20 mouse cellular contexts compared by ENCODE assay signal in the genomic region with DNA sequence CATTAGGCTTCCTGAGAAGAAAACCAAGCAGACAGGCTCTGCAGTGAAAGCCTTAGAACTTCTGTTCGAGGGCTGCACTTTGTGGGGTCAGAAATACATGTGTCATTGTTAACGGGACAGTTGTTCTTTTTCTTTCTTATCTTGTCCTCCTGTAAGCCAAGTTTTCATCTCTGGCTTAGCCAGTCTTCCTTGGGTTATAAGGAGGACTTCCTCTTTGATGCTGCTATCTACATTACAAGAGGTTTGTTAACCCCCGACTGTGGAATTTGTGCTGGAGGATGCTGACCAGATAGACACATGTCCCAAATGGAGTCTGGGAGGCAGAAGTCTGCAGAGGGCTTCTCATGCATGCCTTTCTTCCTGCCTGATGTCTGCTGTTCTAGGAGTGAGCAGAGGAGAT. TPM values are rescaled to one million over a fixed set of nuclear protein-coding genes. Genes with fewer than 3 reads are reported as not detected.
DNase-seq lines count a peak whose midpoint lies in the region; ATAC-seq and TF ChIP-seq lines count a peak whose summit lies in the region.
"Had no signal": no experiment of that assay in that cellular context is flagged by ENCODE, and none has a peak within 500 bp of the region (broad histone marks: within the 10 kb centered on the region; RNA-seq: fewer than 3 reads in every experiment).

No protein-coding gene starts in this region.

- TF ChIP-seq POLR2A in MEL (IDR thresholded peaks at IDR 0.05; ENCODE audit: control insufficient read depth in 1 of 2, insufficient read depth in 1 of 2, low read depth in 1 of 2, low read length in 2 of 2, poor library complexity in 1 of 2): peak in 1 of 2 experiments; percentile 27; a peak in 1 of 4 replicates

- H3K79me2 ChIP-seq in MEL (ENCODE audit: control insufficient read depth, insufficient read depth, low read length, poor library complexity): no peaks in the 10 kb centered on the region

- peak overlapping the region; percentile 35; the same call in 1 of the 2 replicates for H3K4me2 ChIP-seq in lung, embryonic 14.5 days
- H3K4me2 ChIP-seq: embryonic facial prominence, embryonic 15.5 days; heart, embryonic 11.5 days; heart, embryonic 15.5 days; hindbrain, embryonic 13.5 days had no signal

- H3K27me3 ChIP-seq in lung, embryonic 14.5 days (ENCODE audit: insufficient read depth, low read length): no peaks in the 10 kb centered on the region
- no peaks in the 10 kb centered on the region for H3K27me3 ChIP-seq in MEL (ENCODE audit: control insufficient read depth in 1 of 2, insufficient read depth in 2 of 2, low read length in 2 of 2)
- H3K27me3 ChIP-seq: embryonic facial prominence, embryonic 15.5 days; heart, embryonic 15.5 days had no signal

- H3K4me1 ChIP-seq in lung, embryonic 14.5 days (ENCODE audit: insufficient read depth): peaks cover 12% of the 10 kb centered on the region
- peaks cover 4 to 18% of the 10 kb centered on the region in 2 experiments; a peak in 3 of 4 replicates for H3K4me1 ChIP-seq in MEL (ENCODE audit: control insufficient read depth in 1 of 2, insufficient read depth in 2 of 2, low read length in 2 of 2)

- WGBS in lung, embryonic 14.5 days: 33% methylated on average over 3 of the region's 3 CpGs

- DNase-seq in lung, embryonic 14.5 days: no peak
- DNase-seq in lung, postnatal 10 days: no peak
- DNase-seq in MEL (ENCODE audit: low read depth, low spot score): peak; percentile 87
- no peak for DNase-seq in adipocyte (ENCODE audit: low spot score)
- no peak for DNase-seq in left cerebral cortex, adult 18-20 months (ENCODE audit: low spot score in 2 of 2)
- DNase-seq: adrenal gland, postnatal 14 days; cerebellum, adult 11-12 months; cerebellum, adult 9-10 months; cerebellum, postnatal 25 days; gastrocnemius, postnatal 36 days; heart, adult 18-20 months; heart, postnatal 14 days had no signal

- peak overlapping the region; percentile 54; the same call in 1 of the 2 replicates for H3K27ac ChIP-seq in lung, embryonic 14.5 days (ENCODE audit: low read depth)
- peak overlapping the region; percentile 65 for H3K27ac ChIP-seq in MEL (ENCODE audit: control insufficient read depth, low read depth, low read length)
- H3K27ac ChIP-seq: embryonic facial prominence, embryonic 15.5 days; forebrain, embryonic 10.5 days; heart, embryonic 15.5 days; hindbrain, embryonic 13.5 days had no signal

- H3K36me3 ChIP-seq in lung, embryonic 14.5 days (ENCODE audit: insufficient read depth): no peaks in the 10 kb centered on the region
- H3K36me3 ChIP-seq in MEL (ENCODE audit: control insufficient read depth in 1 of 2, insufficient read depth in 2 of 2, low read length in 2 of 2): peaks cover 0 to 16% of the 10 kb centered on the region in 2 experiments; a peak in 2 of 4 replicates
- H3K36me3 ChIP-seq: embryonic facial prominence, embryonic 15.5 days; forebrain, embryonic 10.5 days; heart, embryonic 15.5 days; hindbrain, embryonic 13.5 days had no signal

- TF ChIP-seq RAD21 in MEL (IDR thresholded peaks at IDR 0.05; ENCODE audit: low read depth, low read length): no peak

- no peak overlapping the region for H3K9ac ChIP-seq in lung, embryonic 14.5 days
- H3K9ac ChIP-seq in MEL (ENCODE audit: control insufficient read depth, low read depth, low read length, poor library complexity, severe bottlenecking): peak overlapping the region; percentile 42
- H3K9ac ChIP-seq: embryonic facial prominence, embryonic 15.5 days; heart, embryonic 15.5 days; hindbrain, embryonic 13.5 days had no signal

- peak; percentile 89 to 97 for TF ChIP-seq EP300 in MEL (IDR thresholded peaks at IDR 0.05; ENCODE audit: low read depth in 1 of 2, low read length in 2 of 2)

- H3K9me3 ChIP-seq in lung, embryonic 14.5 days (ENCODE audit: low read depth, low read length): no peaks in the 10 kb centered on the region
- H3K9me3 ChIP-seq in MEL (replicated peaks; ENCODE audit: insufficient read depth, low read length): no peaks in the 10 kb centered on the region
- H3K9me3 ChIP-seq: embryonic facial prominence, embryonic 15.5 days; forebrain, embryonic 10.5 days; heart, embryonic 15.5 days; hindbrain, embryonic 13.5 days had no signal

- H3K4me3 ChIP-seq in lung, embryonic 14.5 days (ENCODE audit: low read depth, low read length): no peak overlapping the region
- peak overlapping the region in 1 of 2 experiments; percentile 5; a peak in 1 of 4 replicates for H3K4me3 ChIP-seq in MEL (ENCODE audit: control insufficient read depth in 1 of 2, insufficient read depth in 1 of 2, low read depth in 2 of 2, low read length in 2 of 2)
- H3K4me3 ChIP-seq: embryonic facial prominence, embryonic 15.5 days; erythroblast, embryonic 14.5 days; forebrain, embryonic 10.5 days; heart, embryonic 15.5 days; hindbrain, embryonic 13.5 days had no signal

- ATAC-seq in lung, embryonic 14.5 days (ENCODE audit: insufficient read depth): no peak
- peak; percentile 30; the same call in 1 of the 2 replicates for ATAC-seq in granulocyte monocyte progenitor cell, adult 5-6 weeks (replicated peaks; ENCODE audit: poor library complexity, severe bottlenecking)
- ATAC-seq: forebrain, embryonic 14.5 days had no signal

- TF ChIP-seq CTCF in lung, embryonic 14.5 days (IDR thresholded peaks at IDR 0.05; ENCODE audit: low read depth): no peak
- no peak for TF ChIP-seq CTCF in MEL (IDR thresholded peaks at IDR 0.05 in 2 of 3, conservative IDR thresholded peaks at IDR 0.05 in 1 of 3; ENCODE audit: control insufficient read depth in 1 of 3, insufficient read depth in 1 of 3, low read depth in 2 of 3, low read length in 3 of 3, poor library complexity in 1 of 3, severe bottlenecking in 1 of 3)

TF ChIP-seq in MEL, 35 proteins besides CTCF, POLR2A, EP300 and RAD21:
- TF ChIP-seq GABPA (IDR thresholded peaks at IDR 0.05; ENCODE audit: low read depth, low read length) (no peak), UBTF (IDR thresholded peaks at IDR 0.05; ENCODE audit: borderline replicate concordance, insufficient read depth, low read depth, low read length) (no peak), ZC3H11A (IDR thresholded peaks at IDR 0.05; ENCODE audit: low read depth, low read length) (no peak), HCFC1 (IDR thresholded peaks at IDR 0.05; ENCODE audit: low read depth, low read length) (no peak), MXI1 (IDR thresholded peaks at IDR 0.05; ENCODE audit: low read depth, low read length) (peak; percentile 66; the same call in 1 of the 2 replicates), MAFK (IDR thresholded peaks at IDR 0.05; ENCODE audit: borderline replicate concordance, low read depth, low read length) (no peak), ZNF384 (IDR thresholded peaks at IDR 0.05; ENCODE audit: low read depth, low read length) (no peak), MEF2A (IDR thresholded peaks at IDR 0.05; ENCODE audit: extremely low read depth, insufficient replicate concordance, low read depth, low read length, poor library complexity, severe bottlenecking) (no peak), GATA1 (IDR thresholded peaks at IDR 0.05; ENCODE audit: low read depth, low read length) (peak; percentile 95), POLR2AphosphoS5 (IDR thresholded peaks at IDR 0.05; ENCODE audit: borderline replicate concordance, low read depth, low read length) (no peak), MYC (IDR thresholded peaks at IDR 0.05; ENCODE audit: low read depth, low read length) (peak; percentile 83), POLR2AphosphoS2 (IDR thresholded peaks at IDR 0.05; ENCODE audit: low read length) (no peak), USF1 (IDR thresholded peaks at IDR 0.05; ENCODE audit: low read depth, low read length) (no peak), ETS1 (IDR thresholded peaks at IDR 0.05; ENCODE audit: low read depth, low read length) (peak; percentile 82), MAZ (IDR thresholded peaks at IDR 0.05; ENCODE audit: low read depth, low read length) (no peak), SMC3 (IDR thresholded peaks at IDR 0.05; ENCODE audit: low read depth, low read length) (no peak), TCF12 (IDR thresholded peaks at IDR 0.05; ENCODE audit: low read depth, low read length) (peak; percentile 72), MAX (IDR thresholded peaks at IDR 0.05; ENCODE audit: low read length) (peak; percentile 77), RCOR1 (IDR thresholded peaks at IDR 0.05; ENCODE audit: low read depth, low read length) (peak; percentile 86), BHLHE40 (IDR thresholded peaks at IDR 0.05; ENCODE audit: borderline replicate concordance, low read depth, low read length) (no peak), CHD1 (IDR thresholded peaks at IDR 0.05; ENCODE audit: low read depth, low read length) (no peak), SIN3A (IDR thresholded peaks at IDR 0.05; ENCODE audit: low read length) (peak; percentile 71; the same call in 1 of the 2 replicates), TAL1 (IDR thresholded peaks at IDR 0.05; ENCODE audit: low read length) (peak; percentile 72), E2F4 (IDR thresholded peaks at IDR 0.05; ENCODE audit: borderline replicate concordance, low read depth, low read length) (no peak), TBP (IDR thresholded peaks at IDR 0.05; ENCODE audit: low read depth, low read length) (peak; percentile 47; the same call in 1 of the 2 replicates)

RNA-seq across cellular contexts. Expression of a gene that starts 39.5 kb away (rescaled TPM):
- 29.2 and 29.6 TPM in 2 replicates for polyA plus RNA-seq in lung, embryonic 14.5 days (2014; fragmentation: Nextera tagmentation; extraction: Ambion mirVana)
- 31.9 and 41.6 TPM in 2 replicates for total RNA-seq in MEL (2012; rRNA removed)
- 10 to 100 TPM in 1 of 2 experiments, not detected in 1; 38.2 TPM for polyA plus RNA-seq in MEL (2012; ENCODE audit: insufficient read depth in 1 of 2, insufficient read length in 2 of 2, low read depth in 1 of 2, low replicate concordance in 2 of 2, missing spikeins in 1 of 2)
- total RNA-seq in granulocyte monocyte progenitor cell, adult 5-6 weeks (2014; fragmentation: Nextera tagmentation): 16.5 and 16.7 TPM in 2 replicates
- total RNA-seq in granulocyte monocyte progenitor cell, adult 5-6 weeks (2017): 13.2 and 21.0 TPM in 2 replicates
- 10 to 100 TPM; 18.5 to 18.8 TPM for total RNA-seq in left cerebral cortex, adult 18-20 months (2021)

RNA-seq across cellular contexts. Expression of a gene that starts 52.7 kb away (rescaled TPM):
- polyA plus RNA-seq in lung, embryonic 14.5 days (2014; fragmentation: Nextera tagmentation; extraction: Ambion mirVana): 20.3 and 21.2 TPM in 2 replicates
- 8.6 and 8.8 TPM in 2 replicates for total RNA-seq in MEL (2012; rRNA removed)
- 10 to 100 TPM; 19.0 to 28.3 TPM for polyA plus RNA-seq in MEL (2012; ENCODE audit: insufficient read depth in 1 of 2, insufficient read length in 2 of 2, low read depth in 1 of 2, low replicate concordance in 2 of 2, missing spikeins in 1 of 2)
- 18.0 and 25.6 TPM in 2 replicates for total RNA-seq in granulocyte monocyte progenitor cell, adult 5-6 weeks (2014; fragmentation: Nextera tagmentation)
- 15.3 and 15.8 TPM in 2 replicates for total RNA-seq in granulocyte monocyte progenitor cell, adult 5-6 weeks (2017)
- 10 to 100 TPM; 25.3 to 26.3 TPM for total RNA-seq in left cerebral cortex, adult 18-20 months (2021)
